Mouse (Mus musculus): ENCODE data around the gene Ccar1. TPM values are rescaled to one million over a fixed set of nuclear protein-coding genes. Genes with fewer than 3 reads are reported as not detected.
"Not testable (repeated sequence)": the region's sequence is repeated elsewhere in the genome, so short reads cannot be mapped to it uniquely, and the experiment has no call there.

Gene Ccar1
- polyA plus RNA-seq, 1 experiment: 29.9 TPM

- no peak for TF ChIP-seq POLR2A (IDR thresholded peaks at IDR 0.05; ENCODE audit: extremely low read depth, insufficient read depth, low read length)
- peak; percentile 17; the same call in 1 of the 2 replicates for TF ChIP-seq CTCF (IDR thresholded peaks at IDR 0.05; ENCODE audit: extremely low read depth, insufficient read depth, low read length)
- no peaks in the 10 kb centered on the region for H3K4me1 ChIP-seq (ENCODE audit: control insufficient read depth, insufficient read depth, low read length)
- no peak overlapping the region for H3K27ac ChIP-seq (ENCODE audit: insufficient read depth, low read length)
- no peak overlapping the region for H3K4me3 ChIP-seq (ENCODE audit: insufficient read depth, low read length)
These were observed 12.0 kb upstream of the Ccar1 start for GRCm38 (mm10) chr10:62804106-62804505.

- Histone ChIP-seq H3K4me1 (ENCODE audit: control insufficient read depth, insufficient read depth, low read length) (no peaks in the 10 kb centered on the region), H3K27ac (ENCODE audit: insufficient read depth, low read length) (no peak overlapping the region), H3K4me3 (ENCODE audit: insufficient read depth, low read length) (no peak overlapping the region)
- TF ChIP-seq POLR2A (IDR thresholded peaks at IDR 0.05; ENCODE audit: extremely low read depth, insufficient read depth, low read length) (no peak), CTCF (IDR thresholded peaks at IDR 0.05; ENCODE audit: extremely low read depth, insufficient read depth, low read length) (no peak)
These were observed 11.2 kb upstream of the Ccar1 start for GRCm38 (mm10) chr10:62803296-62803695.

- TF ChIP-seq CTCF (IDR thresholded peaks at IDR 0.05; ENCODE audit: extremely low read depth, insufficient read depth, low read length) (no peak), POLR2A (IDR thresholded peaks at IDR 0.05; ENCODE audit: extremely low read depth, insufficient read depth, low read length) (no peak)
- no peaks in the 10 kb centered on the region for H3K4me1 ChIP-seq (ENCODE audit: control insufficient read depth, insufficient read depth, low read length)
- no peak overlapping the region for H3K4me3 ChIP-seq (ENCODE audit: insufficient read depth, low read length)
- no peak overlapping the region for H3K27ac ChIP-seq (ENCODE audit: insufficient read depth, low read length)
These were observed 2.1 kb upstream of the Ccar1 start for GRCm38 (mm10) chr10:62794221-62794620.

GRCm38 (mm10) chr10:62793091-62793453 lies 986 bp upstream of the Ccar1 start:
- no peaks in the 10 kb centered on the region for H3K4me1 ChIP-seq (ENCODE audit: control insufficient read depth, insufficient read depth, low read length)
- peak overlapping the region; percentile 53 for H3K4me3 ChIP-seq (ENCODE audit: insufficient read depth, low read length)
- TF ChIP-seq CTCF (IDR thresholded peaks at IDR 0.05; ENCODE audit: extremely low read depth, insufficient read depth, low read length) (no peak), POLR2A (IDR thresholded peaks at IDR 0.05; ENCODE audit: extremely low read depth, insufficient read depth, low read length) (no peak)

GRCm38 (mm10) chr10:62791251-62792176 lies 572 bp downstream of the Ccar1 start:
- H3K4me1 ChIP-seq (ENCODE audit: control insufficient read depth, insufficient read depth, low read length): no peaks in the 10 kb centered on the region
- no peak overlapping the region for H3K27ac ChIP-seq (ENCODE audit: insufficient read depth, low read length)
- TF ChIP-seq POLR2A (IDR thresholded peaks at IDR 0.05; ENCODE audit: extremely low read depth, insufficient read depth, low read length) (no peak), CTCF (IDR thresholded peaks at IDR 0.05; ENCODE audit: extremely low read depth, insufficient read depth, low read length) (no peak)
- H3K4me3 ChIP-seq (ENCODE audit: insufficient read depth, low read length): peak overlapping the region; percentile 53

More at GRCm38 (mm10) chr10:62793091-62793453, 986 bp upstream of the Ccar1 start:
- peak overlapping the region; percentile 36 for H3K27ac ChIP-seq (ENCODE audit: insufficient read depth, low read length)

- H3K4me1 ChIP-seq (ENCODE audit: control insufficient read depth, insufficient read depth, low read length); H3K27ac ChIP-seq (ENCODE audit: insufficient read depth, low read length); H3K4me3 ChIP-seq (ENCODE audit: insufficient read depth, low read length): not testable (repeated sequence)
These were observed 10.3 kb downstream of the Ccar1 start for GRCm38 (mm10) chr10:62781776-62782175.

- TF ChIP-seq POLR2A (IDR thresholded peaks at IDR 0.05; ENCODE audit: extremely low read depth, insufficient read depth, low read length): no peak
- TF ChIP-seq CTCF (IDR thresholded peaks at IDR 0.05; ENCODE audit: extremely low read depth, insufficient read depth, low read length): no peak
- H3K27ac ChIP-seq (ENCODE audit: insufficient read depth, low read length): no peak overlapping the region
- H3K4me3 ChIP-seq (ENCODE audit: insufficient read depth, low read length): no peak overlapping the region
- H3K4me1 ChIP-seq (ENCODE audit: control insufficient read depth, insufficient read depth, low read length): no peaks in the 10 kb centered on the region
These were observed 41.3 kb downstream of the Ccar1 start for GRCm38 (mm10) chr10:62750781-62751180.

- no peak overlapping the region for H3K4me3 ChIP-seq (ENCODE audit: insufficient read depth, low read length)
- TF ChIP-seq CTCF (IDR thresholded peaks at IDR 0.05; ENCODE audit: extremely low read depth, insufficient read depth, low read length): no peak
- TF ChIP-seq POLR2A (IDR thresholded peaks at IDR 0.05; ENCODE audit: extremely low read depth, insufficient read depth, low read length): no peak
- H3K27ac ChIP-seq (ENCODE audit: insufficient read depth, low read length): no peak overlapping the region
These were observed 51.9 kb downstream of the Ccar1 start for GRCm38 (mm10) chr10:62739961-62740737.

GRCm38 (mm10) chr10:62736965-62737688 lies 55.0 kb downstream of the Ccar1 start:
- Histone ChIP-seq H3K27ac (ENCODE audit: insufficient read depth, low read length) (no peak overlapping the region), H3K4me3 (ENCODE audit: insufficient read depth, low read length) (no peak overlapping the region), H3K4me1 (ENCODE audit: control insufficient read depth, insufficient read depth, low read length) (no peaks in the 10 kb centered on the region; the same call in 1 of the 2 replicates)
- TF ChIP-seq CTCF (IDR thresholded peaks at IDR 0.05; ENCODE audit: extremely low read depth, insufficient read depth, low read length) (no peak), POLR2A (IDR thresholded peaks at IDR 0.05; ENCODE audit: extremely low read depth, insufficient read depth, low read length) (no peak)

More at GRCm38 (mm10) chr10:62739961-62740737, 51.9 kb downstream of the Ccar1 start:
- H3K4me1 ChIP-seq (ENCODE audit: control insufficient read depth, insufficient read depth, low read length): no peaks in the 10 kb centered on the region; the same call in 1 of the 2 replicates

Data from cortical plate, adult 2 months (tissue).